Mouse (Mus musculus): Measurements from ENCODE around the gene Grip1.

Gene Grip1

GRCm38 (mm10) chr10:119980032-119980431 is 526.4 kb downstream of the Grip1 start:
- no peak for DNase-seq

GRCm38 (mm10) chr10:119984299-119984698 is 530.7 kb downstream of the Grip1 start:
- DNase-seq, result no peak

DNA sequence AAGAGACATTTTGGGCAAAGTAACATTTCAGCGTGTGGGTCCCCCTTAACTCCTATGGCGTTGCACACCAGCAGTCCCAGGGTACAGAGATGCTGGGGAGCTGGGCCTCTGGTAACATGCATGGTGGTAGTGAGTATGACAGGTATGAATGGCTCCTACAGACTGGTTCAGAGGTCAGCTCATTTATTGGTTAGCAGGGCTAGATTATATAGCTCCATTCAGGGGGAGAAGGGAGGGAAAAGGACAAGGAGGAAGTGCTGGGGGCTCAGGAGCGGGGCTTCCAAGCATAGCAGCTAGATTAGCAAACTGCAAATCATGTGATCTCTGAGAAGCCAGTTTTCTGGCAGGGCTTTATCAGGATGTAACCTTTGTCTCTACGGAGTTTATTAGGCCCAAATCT is 544.8 kb downstream of the Grip1 start:
- no peak for DNase-seq

- DNase-seq, result no peak
Measured at GRCm38 (mm10) chr10:120002149-120002548, 548.5 kb downstream of the Grip1 start.

GRCm38 (mm10) chr10:120004096-120004495 is 550.5 kb downstream of the Grip1 start:
- DNase-seq, result no peak

DNA sequence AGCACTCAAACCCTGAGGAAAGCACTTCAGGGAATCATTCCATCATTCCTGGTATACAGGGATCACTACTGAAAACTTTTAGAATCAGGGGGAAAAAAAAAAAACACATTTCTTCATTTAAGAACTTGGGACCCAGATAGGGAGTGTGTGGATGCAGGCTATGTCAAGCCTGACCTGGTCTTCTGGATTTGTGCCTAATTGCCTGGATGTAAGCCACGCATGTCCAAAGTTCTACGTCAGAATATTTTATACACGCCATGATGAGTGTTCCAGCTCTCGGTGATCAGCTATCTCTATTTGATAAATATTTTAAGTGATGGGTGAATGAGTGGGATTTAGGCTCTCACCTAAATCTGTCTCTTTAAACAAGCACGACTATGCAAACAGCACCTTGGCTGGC is 552.0 kb downstream of the Grip1 start:
- DNase-seq, result no peak

- DNase-seq, result no peak
Measured at GRCm38 (mm10) chr10:120012331-120012730, 558.7 kb downstream of the Grip1 start.

DNA sequence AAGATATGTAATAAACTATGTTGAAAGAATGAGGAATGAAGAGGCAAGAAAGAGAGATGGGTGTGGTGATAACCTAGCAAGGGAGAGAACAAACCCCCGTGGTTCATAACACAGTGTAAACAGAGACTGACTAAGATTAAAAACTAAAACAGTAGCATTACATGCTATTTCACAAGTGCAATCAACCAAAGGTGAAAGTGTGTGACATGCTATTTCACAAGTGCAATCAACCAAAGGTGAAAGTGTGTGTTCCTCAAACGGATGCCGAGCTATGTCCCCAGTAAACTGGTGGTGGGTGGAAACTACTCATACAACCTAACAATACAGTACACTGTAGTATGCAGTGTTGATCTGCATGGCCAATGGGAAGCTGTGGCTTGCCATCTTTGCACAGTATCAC is 561.5 kb downstream of the Grip1 start:
- no peak for DNase-seq

GRCm38 (mm10) chr10:120026437-120026836 is 572.8 kb downstream of the Grip1 start:
- no peak for DNase-seq

DNA sequence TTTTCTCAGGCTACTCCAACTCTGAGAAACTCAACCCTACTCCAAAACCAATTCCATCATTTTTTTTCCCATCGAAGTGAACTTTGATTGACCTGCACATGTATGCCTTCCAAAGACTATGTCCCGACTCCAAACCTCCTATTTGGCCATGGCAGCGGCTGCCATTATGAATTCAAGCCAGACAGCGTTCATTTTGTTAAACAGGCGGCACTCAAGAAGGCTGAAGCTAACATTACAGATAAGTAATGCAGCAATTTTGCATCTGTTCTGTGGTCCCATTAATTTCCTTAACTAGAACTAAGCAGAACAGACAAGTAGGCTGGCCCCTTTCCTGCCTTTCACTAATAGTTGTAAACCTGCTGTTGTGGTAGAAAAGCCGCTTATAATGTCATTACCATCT is 577.3 kb downstream of the Grip1 start:
- no peak for DNase-seq

DNA sequence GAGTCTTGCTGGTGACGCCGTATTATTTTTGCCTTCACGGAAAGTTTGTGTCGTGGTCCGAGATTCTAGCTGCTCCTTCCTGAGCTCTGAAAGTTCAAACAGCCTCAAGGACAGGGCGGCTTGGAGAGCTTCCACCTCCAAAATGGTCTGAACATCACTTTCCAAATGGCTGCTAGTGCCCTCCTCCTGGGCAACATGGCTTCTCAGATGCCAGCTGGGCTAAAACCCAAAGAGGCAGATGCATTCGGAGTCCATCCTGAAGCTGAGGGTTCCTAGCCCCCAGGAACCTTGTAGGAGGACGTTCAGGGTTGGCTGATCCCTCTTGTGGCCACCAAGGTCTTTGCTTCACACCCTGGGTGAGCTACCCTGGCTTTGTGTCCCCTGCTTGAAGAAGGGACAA is 577.7 kb downstream of the Grip1 start:
- DNase-seq, result no peak

DNA sequence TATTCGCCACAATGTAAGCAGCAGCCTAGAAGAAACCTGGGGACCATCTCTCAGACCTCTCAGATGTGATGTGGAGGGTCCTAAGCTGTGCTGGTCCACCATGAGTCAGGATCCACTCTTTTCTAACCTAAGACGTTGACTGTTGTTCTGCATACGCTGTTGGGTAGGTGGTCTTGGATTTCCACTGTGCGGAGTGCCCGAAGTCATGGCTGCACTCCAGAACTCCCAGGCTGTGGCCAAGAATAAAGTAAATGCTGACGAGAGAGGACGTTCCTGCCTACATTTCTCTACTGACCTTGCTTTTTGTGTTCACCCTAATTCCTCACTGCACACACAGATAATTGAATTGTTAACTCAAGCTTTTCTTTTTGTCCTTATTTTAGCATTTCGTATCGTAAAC is 580.2 kb downstream of the Grip1 start:
- no peak for DNase-seq

DNA sequence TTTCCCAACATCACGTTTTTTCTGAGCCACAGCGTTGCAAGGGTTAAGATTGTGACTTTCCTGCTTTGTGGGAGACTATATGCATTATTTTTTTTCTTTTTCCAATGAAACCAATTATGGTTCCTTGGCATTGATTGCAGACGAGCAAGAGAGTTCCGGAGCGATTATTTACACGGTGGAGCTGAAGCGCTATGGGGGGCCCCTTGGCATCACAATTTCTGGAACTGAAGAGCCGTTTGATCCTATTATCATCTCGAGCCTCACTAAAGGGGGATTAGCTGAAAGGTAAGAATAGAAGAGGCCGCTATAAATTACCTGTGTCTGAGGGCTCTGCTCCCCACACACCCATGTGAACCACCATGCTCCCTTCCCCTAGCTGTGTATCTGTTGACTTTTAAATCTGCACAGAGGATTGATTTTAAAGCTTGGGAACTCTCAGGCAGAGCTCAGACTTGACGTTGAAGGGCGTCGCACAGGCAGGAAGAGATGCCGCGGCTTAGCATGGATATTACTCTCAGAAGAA is 581.6 kb downstream of the Grip1 start:
- no peak for DNase-seq

GRCm38 (mm10) chr10:120035824-120036223 is 582.2 kb downstream of the Grip1 start:
- DNase-seq, result no peak

- DNase-seq, result no peak
Measured at GRCm38 (mm10) chr10:120038194-120038593, 584.6 kb downstream of the Grip1 start.

- DNase-seq, result no peak
Measured at GRCm38 (mm10) chr10:120044237-120044636, 590.6 kb downstream of the Grip1 start.

GRCm38 (mm10) chr10:120044714-120045234 is 591.1 kb downstream of the Grip1 start:
- DNase-seq, result no peak

DNA sequence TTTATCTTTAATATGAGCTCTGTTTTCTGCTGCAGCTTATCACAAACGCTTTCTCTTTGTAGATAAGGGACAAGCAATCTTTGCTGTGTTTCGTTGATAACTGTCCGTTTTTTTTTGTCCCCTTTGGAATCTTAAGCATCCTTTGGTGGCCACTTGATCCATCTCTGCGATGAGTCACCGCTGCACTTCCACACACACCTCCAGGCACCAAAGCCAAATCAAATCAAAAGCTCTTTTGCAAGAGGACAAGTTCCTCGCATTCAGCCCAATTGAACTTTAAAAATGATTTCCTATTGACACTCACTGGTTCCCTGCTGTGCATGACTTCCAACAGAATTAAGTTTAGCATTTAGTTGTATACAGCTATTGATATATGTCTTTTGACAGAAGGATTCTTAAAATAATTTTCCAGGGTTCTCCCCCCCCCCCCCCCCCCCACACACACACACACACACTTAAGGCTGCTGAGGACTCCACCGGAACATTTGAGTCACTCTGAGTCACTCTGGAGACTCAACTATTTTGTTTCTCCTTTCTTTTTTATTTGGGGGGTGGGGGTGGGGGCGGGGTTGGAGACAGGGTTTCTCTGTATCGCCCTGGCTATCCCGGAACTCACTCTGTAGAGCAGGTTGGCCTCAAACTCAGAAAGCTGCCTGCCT is 607.1 kb downstream of the Grip1 start:
- DNase-seq, result no peak

DNA sequence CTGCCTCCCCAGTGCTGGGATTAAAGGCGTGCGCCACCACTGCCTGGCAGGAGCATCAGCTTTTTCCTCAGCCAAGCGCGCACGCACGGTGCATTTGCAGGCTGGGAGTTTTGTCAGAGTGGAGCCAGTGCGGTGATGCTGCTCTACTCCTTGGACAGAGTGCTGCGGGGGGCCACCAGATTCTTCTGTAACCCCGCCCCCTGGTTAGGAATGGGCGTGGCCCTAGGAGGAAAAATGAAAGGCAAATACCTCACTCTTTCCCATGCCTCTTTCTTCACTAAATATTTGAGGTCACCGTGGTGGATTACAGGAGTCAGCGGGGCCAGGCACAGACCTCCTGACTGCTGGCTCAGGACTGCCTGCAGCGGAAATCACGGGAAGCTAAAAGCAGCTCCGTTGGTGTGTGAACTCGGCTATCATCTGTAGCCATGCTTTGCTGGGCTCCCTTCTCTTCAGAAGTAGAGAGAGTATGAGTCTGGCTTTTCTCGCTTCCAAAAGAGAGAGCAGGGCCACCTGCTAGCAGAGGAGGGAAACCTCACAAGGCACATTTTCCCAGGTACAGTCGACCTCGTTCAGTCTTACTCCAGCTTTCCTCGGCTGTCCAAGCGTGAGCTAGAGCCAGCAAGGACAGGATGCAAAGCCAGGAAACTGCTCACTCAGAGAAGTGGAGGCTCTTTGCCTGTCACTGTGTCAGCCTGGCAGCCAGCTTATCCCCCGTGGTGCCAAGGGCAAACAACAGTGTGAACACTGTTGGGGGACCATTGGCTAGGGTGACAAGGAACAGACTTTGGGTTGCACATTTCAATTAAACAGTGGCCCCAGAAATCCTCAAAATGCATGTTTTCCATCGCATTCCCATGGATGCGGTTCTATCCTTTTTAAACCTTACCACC is 607.9 kb downstream of the Grip1 start:
- no peak for DNase-seq

DNA sequence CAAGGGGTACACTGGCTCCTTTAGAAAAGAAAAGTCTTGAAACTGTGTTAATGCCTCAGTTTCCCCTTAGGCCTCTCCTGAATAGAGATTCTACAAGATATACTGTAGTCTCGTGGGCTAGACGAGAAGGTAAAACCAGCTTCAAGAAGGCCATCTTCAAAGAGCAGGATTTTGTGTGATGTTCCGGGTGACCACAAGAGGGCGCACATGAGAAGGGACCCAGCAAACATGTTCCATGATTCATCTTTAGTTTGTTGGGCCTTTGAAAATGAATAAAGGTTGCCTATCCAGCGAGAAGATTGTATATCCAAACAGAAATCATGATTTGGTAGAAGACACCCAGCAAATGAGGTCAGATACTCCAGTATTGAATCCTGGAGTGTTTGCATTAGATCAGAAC is 610.8 kb downstream of the Grip1 start:
- DNase-seq, result peak; percentile 39 to 67

DNA sequence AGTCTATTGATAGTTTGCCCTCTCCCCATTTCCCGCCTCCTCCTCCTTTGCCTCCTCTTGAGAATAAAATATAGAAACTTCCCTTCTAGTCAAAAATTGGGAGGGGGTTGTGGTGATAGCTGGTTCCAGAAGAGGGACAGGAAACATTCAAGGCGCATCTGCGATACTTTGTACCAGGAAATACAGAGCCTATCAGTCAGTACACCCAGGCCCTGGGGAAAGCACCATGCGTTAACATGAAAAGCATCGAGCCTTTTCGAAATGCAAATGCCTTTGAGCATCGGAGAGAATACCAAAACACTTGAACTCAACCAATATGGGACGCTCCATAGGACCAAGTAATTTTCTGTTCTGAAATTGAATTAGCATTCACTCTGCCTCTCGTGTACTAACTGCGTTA is 612.7 kb downstream of the Grip1 start:
- no peak for DNase-seq

DNA sequence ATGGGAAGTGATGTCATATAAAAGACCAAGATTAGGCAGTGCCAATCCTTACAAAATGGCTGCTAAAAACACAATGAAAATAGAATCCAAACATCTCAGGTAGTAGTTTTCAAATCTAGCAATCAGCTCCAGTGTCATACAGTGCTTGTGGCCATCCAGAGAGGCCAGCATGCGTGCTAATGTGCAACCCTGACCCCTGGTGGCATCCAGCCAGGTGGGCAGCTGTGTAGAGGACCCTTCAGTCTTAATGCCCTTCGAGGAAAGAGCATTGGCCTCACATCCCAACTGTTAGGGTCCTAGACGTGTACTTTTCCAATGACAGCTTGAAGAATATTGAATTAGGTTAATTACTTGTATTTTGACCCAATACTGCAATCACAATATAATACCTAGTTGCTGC is 624.2 kb downstream of the Grip1 start:
- no peak for DNase-seq

GRCm38 (mm10) chr10:120092548-120092947 is 638.9 kb downstream of the Grip1 start:
- no peak for DNase-seq

DNA sequence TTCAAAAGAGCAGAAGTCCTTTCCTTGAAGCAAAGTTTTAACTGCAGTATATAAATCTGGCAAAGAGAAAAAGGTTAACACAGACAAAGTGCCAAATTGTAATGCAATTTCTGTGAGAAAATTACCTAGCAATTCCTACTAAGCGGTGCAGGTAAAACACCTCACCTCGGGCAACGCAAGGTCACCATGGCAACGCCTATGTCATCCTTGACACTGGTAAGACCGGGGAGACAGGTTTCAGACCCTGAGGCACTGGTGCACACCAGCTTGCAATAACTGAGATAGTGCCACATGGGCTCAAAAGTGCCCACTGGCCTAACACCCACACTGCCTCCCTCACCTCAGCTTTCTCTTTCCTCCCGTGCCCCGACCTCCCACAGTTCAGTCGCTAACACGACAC is 641.5 kb downstream of the Grip1 start:
- no peak for DNase-seq
